Mouse (Mus musculus) neural tube, embryonic 11.5 days (tissue): ENCODE results near the gene Kdelr3. TPM values are rescaled to one million over a fixed set of nuclear protein-coding genes. Genes with fewer than 3 reads are reported as not detected.
A peak's percentile ranks its signal among the peaks of the same experiment; 100 is the strongest.

Experiments used
- ATAC-seq: fragments of 200-750 bp; cut with Nextera tagmentation; 2 replicates; pipeline ENCODE4 v1.8.0; 2017; ENCODE audit warnings: moderate number of reproducible peaks, mild to moderate bottlenecking, moderate TSS enrichment, moderate library complexity; ENCODE audit not compliant: insufficient read depth, low FRiP score, low TSS enrichment
- DNase-seq: peaks from one replicate; pipeline ENCODE4 v3.0.0-alpha.2; 2015; ENCODE audit warnings: low spot score
- H3K27ac ChIP-seq: fragments of 300-500 bp; sonication (generic); 2 replicates; pipeline ENCODE4 v1.5.1; 2014; ENCODE audit warnings: low read depth, mild to moderate bottlenecking, low read length
- H3K27me3 ChIP-seq: fragments of 300-500 bp; sonication (generic); 2 replicates; pipeline ENCODE4 v1.6.1; 2014; ENCODE audit warnings: mild to moderate bottlenecking, low read length, mixed read lengths; ENCODE audit not compliant: control insufficient read depth, insufficient read depth
- H3K36me3 ChIP-seq: fragments of 300-500 bp; sonication (generic); 2 replicates; pipeline ENCODE4 v1.6.1; 2014; ENCODE audit warnings: mild to moderate bottlenecking, low read length, moderate library complexity, mixed read lengths; ENCODE audit not compliant: control insufficient read depth, insufficient read depth
- H3K4me1 ChIP-seq: fragments of 300-500 bp; sonication (generic); 2 replicates; pipeline ENCODE4 v1.6.1; 2014; ENCODE audit warnings: low read length, mixed read lengths; ENCODE audit not compliant: control insufficient read depth, insufficient read depth
- H3K4me2 ChIP-seq: fragments of 300-500 bp; sonication (generic); 2 replicates; pipeline ENCODE4 v1.6.1; 2014; ENCODE audit warnings: low read depth, mild to moderate bottlenecking, moderate library complexity
- H3K4me3 ChIP-seq: fragments of 300-500 bp; sonication (generic); 2 replicates; pipeline ENCODE4 v1.5.1; 2014; ENCODE audit warnings: low read depth, low read length
- H3K9ac ChIP-seq: fragments of 300-500 bp; sonication (generic); 2 replicates; pipeline ENCODE4 v1.6.1; 2014; ENCODE audit warnings: mild to moderate bottlenecking, low read length
- H3K9me3 ChIP-seq: fragments of 300-500 bp; sonication (generic); 2 replicates; pipeline ENCODE4 v1.6.1; 2016; ENCODE audit warnings: low read length; ENCODE audit not compliant: control insufficient read depth
- WGBS: fragments of 180-500 bp; shearing (Covaris S2); extraction: QIAGEN DNeasy Blood & Tissue Kit; methylation state at CpG from one replicate; pipeline ENCODE4 v1.1.7; 2014; 5-methylcytosine and 5-hydroxymethylcytosine counted together
- polyA plus RNA-seq: library from polyadenylated mRNA; unstranded; fragments of >200 nt; fragmentation: Nextera tagmentation; extraction: Ambion mirVana; gene quantifications from 2 replicates; pipeline ENCODE4 v1.2.1, GENCODE M21; 2014

The Kdelr3 gene
- polyA plus RNA-seq, 1 experiment from 2014 or later = 12.1 TPM

DNA sequence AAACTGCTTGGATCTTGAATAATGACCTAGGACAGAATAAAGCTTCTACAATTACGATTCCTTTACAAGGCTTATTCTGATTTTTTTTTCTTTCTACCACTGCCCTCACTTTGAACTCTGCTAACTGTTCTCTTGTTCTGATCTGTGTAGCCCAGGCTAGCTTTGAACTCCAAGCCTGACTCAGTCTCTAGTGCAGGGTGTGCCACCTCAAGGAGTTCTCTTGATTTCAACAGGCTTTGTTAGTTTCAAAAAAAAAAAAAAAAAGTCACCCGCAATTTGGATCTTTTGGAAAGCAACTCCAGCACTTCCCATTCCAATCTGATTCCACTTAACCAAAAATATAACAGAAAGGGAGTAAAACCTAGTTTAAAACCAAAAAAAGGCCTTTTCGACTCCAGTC, 29.3 kb downstream of the Kdelr3 start:
- ATAC-seq (no peak), DNase-seq (no peak)
- H3K4me3 ChIP-seq = peak overlapping the region; percentile 93
- H3K4me1 ChIP-seq = peaks cover 9% of the 10 kb centered on the region
- H3K27ac ChIP-seq = no peak overlapping the region; the same call in 1 of the 2 replicates
- peak overlapping the region; percentile 99 for H3K9ac ChIP-seq
- no peaks in the 10 kb centered on the region for H3K27me3 ChIP-seq
- H3K4me2 ChIP-seq = peak overlapping the region; percentile 71
- peaks cover 19% of the 10 kb centered on the region for H3K36me3 ChIP-seq
- no peaks in the 10 kb centered on the region for H3K9me3 ChIP-seq
- WGBS = 4% methylated on average over 3 of the region's 3 CpGs

DNA sequence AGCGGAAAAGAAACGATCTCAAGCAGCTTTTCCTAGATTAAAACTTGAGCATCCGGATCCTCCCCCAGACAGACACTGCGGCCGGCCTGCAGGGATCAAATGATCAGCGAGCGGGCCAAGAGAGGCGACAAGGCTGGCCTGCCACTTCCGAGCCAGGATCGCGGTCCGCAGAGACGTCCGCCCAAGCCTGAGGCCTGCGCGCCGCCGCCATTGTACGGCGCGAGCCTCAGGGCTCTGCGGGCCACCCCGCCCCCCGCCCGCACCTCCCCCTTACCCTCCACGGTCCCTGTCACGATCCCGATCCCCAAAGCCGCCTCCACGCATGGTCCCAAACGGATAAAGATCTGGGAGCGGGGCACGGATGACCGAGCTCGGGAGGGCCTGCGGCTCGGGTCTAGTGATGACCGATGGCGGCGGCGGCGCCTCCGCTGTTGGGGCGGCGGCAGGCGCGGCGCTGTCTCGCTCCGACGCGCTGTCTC, 29.7 kb downstream of the Kdelr3 start:
- Histone ChIP-seq H3K9me3 (no peaks in the 10 kb centered on the region), H3K4me3 (peak overlapping the region; percentile 93), H3K27me3 (no peaks in the 10 kb centered on the region), H3K27ac (peak overlapping the region; percentile 94), H3K4me2 (peak overlapping the region; percentile 71), H3K36me3 (peaks cover 14% of the 10 kb centered on the region), H3K4me1 (peaks cover 9% of the 10 kb centered on the region), H3K9ac (peak overlapping the region; percentile 99)
- 0% methylated on average over 50 of the region's 52 CpGs for WGBS
- DNase-seq (no peak), ATAC-seq (peak; percentile 62)

DNA sequence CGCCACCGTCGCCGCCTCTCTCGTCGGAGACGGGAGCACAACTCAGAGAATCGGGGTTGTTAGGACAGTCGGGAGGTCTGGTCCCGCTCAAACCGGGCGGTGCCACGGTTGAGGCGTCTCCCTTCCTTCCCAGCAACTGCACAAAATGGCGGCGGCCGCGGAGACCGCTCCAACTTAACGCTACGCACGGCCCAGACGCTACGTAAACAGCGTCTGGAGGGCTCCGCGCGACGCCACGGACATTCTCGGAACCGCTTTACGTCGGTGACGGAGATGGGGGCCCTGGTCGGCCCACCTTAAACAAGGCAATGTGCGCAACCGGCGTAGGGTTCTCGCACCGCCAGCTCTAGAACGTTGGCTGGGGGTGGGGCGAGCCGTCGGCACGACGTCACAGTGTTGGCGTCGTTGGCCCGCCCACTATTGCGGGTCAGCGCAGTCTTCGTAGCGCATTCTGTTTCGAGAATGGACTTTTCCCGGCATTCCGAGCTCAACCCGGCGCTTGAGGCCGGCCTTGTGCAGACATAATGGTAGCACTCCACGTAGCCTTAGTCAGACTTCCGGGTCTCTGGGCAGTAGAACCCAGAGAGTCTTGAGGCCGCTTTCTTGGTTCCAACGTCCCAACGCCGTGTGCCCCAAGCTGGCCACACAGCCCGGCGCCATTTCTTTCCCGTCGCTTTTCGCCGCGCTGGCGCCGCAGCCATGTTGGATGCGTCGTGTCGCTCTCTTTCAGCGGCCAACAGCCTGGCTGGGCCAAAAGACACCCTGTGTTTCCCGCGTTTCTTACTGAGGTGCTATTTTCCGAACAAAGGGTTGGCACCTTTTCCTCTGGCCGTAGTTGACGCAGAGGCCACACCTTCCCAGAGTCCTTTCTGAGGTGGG, 30.4 kb downstream of the Kdelr3 start, which contains the start of gene Ddx17:
Gene Ddx17, minus strand, starts transcription at position 332 of the 879 bp plus-strand sequence.
- Histone ChIP-seq H3K9ac (peak within 1 kb of the TSS; percentile 99), H3K27me3 (no peaks in the 10 kb centered on the region), H3K9me3 (no peaks in the 10 kb centered on the region), H3K4me3 (peak within 1 kb of the TSS; percentile 93), H3K4me2 (peak within 1 kb of the TSS; percentile 71), H3K4me1 (peaks cover 9% of the 10 kb centered on the region), H3K27ac (peak within 1 kb of the TSS; percentile 94), H3K36me3 (peaks cover 13% of the 10 kb centered on the region)
- DNase-seq = peak; percentile 99
- WGBS = 1% methylated on average over 84 of the region's 84 CpGs
- peak; percentile 96 for ATAC-seq

DNA sequence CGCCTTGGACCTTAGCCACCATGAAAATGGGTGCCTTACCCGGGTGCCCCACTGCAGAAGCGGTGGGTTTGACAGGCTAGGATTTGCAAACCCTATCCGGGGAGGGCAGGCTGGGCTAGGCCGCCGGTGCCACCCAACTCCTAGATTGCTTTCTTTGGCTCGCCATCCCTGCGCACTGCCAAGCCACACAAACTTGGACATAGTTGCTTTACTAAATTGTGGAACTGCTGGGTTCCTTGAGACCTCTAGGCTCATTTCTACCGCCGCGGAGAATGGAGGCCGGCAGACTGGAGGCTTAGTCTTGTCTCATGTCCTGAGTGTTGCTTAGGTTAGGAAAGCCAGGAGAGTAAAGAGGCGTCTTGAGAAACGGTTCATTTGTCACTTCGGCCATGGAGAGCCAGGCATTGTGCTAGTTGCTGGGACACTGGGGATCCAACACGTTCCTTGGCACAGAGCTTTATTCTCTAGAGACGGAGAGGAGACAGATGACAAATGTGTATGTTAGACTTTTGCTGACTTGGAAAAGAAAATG, 31.1 kb downstream of the Kdelr3 start:
- Histone ChIP-seq H3K27ac (peak overlapping the region; percentile 82), H3K27me3 (no peaks in the 10 kb centered on the region), H3K36me3 (peaks cover 10% of the 10 kb centered on the region), H3K4me3 (peak overlapping the region; percentile 93), H3K9ac (peak overlapping the region; percentile 99), H3K9me3 (no peaks in the 10 kb centered on the region), H3K4me1 (peaks cover 9% of the 10 kb centered on the region), H3K4me2 (peak overlapping the region; percentile 44)
- WGBS = 81% methylated on average over 17 of the region's 17 CpGs
- no peak; the same call in 1 of the 2 replicates for ATAC-seq
- no peak for DNase-seq

GRCm38 (mm10) chr15:79548226-79548625, 32.0 kb downstream of the Kdelr3 start:
- Histone ChIP-seq H3K9ac (no peak overlapping the region), H3K27me3 (no peaks in the 10 kb centered on the region), H3K9me3 (no peaks in the 10 kb centered on the region), H3K36me3 (peaks cover 3% of the 10 kb centered on the region), H3K4me1 (peaks cover 7% of the 10 kb centered on the region), H3K27ac (no peak overlapping the region), H3K4me3 (no peak overlapping the region), H3K4me2 (no peak overlapping the region)
- ATAC-seq (no peak), DNase-seq (no peak)
- 92% methylated on average over 2 of the region's 2 CpGs for WGBS

- no peaks in the 10 kb centered on the region for H3K4me1 ChIP-seq
- H3K27me3 ChIP-seq = no peaks in the 10 kb centered on the region
- no peak overlapping the region for H3K27ac ChIP-seq
- DNase-seq (no peak), ATAC-seq (no peak)
- H3K9me3 ChIP-seq = no peaks in the 10 kb centered on the region
- H3K4me2 ChIP-seq = no peak overlapping the region
- 80% methylated on average over 5 of the region's 5 CpGs for WGBS
- H3K4me3 ChIP-seq = no peak overlapping the region
- H3K9ac ChIP-seq = no peak overlapping the region
- no peaks in the 10 kb centered on the region for H3K36me3 ChIP-seq
These were observed 36.4 kb downstream of the Kdelr3 start for GRCm38 (mm10) chr15:79552566-79552965.

DNA sequence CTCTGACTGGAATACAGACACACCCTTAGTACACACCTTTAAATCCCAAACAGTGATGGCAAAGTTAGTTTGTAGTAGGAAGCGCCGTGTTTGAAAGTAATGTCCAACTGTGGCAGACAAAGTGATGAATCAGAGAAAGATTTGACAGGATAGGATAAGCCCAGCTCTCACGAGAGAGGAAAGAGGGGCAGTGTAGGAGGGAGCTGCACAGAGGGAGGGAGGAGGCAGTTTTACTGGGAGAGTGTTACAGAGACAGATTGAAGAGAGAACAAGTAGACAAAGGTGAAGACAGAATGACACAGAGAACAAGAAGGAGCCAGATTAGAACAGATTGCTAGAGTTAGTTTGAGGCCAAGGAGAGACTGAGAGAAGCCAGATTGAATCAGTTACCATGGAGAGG, 43.4 kb downstream of the Kdelr3 start:
- ATAC-seq = no peak
- H3K36me3 ChIP-seq = no peaks in the 10 kb centered on the region

DNA sequence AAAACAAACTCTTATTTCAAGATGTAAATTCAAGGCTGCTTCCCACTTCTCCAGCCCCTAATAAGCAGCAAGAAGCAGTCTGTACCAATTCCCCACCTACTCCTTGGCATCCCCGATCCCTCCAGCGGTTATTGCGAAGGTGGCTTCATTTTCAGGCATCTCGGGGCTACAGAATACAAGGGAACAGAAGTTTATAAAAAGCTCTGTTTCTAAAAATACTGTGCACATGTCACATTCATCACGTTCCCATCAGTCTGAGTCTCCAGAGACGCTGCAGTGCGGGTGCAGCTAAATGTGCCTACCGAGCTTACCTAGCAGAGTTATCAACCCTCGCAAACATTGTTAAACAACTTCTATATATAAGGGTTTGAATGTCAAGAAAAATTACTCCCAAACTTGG, 46.2 kb downstream of the Kdelr3 start:
- no peak for ATAC-seq
- Histone ChIP-seq H3K4me3 (no peak overlapping the region), H3K27me3 (no peaks in the 10 kb centered on the region), H3K4me2 (no peak overlapping the region), H3K36me3 (no peaks in the 10 kb centered on the region), H3K27ac (no peak overlapping the region), H3K9ac (no peak overlapping the region), H3K4me1 (no peaks in the 10 kb centered on the region), H3K9me3 (no peaks in the 10 kb centered on the region)
- 91% methylated on average over 9 of the region's 9 CpGs for WGBS
- no peak for DNase-seq

More for the DNA sequence above, 43.4 kb downstream of the Kdelr3 start:
- no peaks in the 10 kb centered on the region for H3K9me3 ChIP-seq
- no peak overlapping the region for H3K9ac ChIP-seq
- no peaks in the 10 kb centered on the region for H3K27me3 ChIP-seq
- H3K4me2 ChIP-seq = no peak overlapping the region
- H3K27ac ChIP-seq = no peak overlapping the region
- DNase-seq = no peak
- H3K4me1 ChIP-seq = no peaks in the 10 kb centered on the region
- H3K4me3 ChIP-seq = no peak overlapping the region
- 74% methylated on average over 3 of the region's 3 CpGs for WGBS
